Mouse (Mus musculus) MEL (cell line): Measurements from ENCODE around the gene Micall1. TPM values are rescaled to one million over a fixed set of nuclear protein-coding genes. Genes with fewer than 3 reads are reported as not detected.
A peak's percentile ranks its signal among the peaks of the same experiment; 100 is the strongest.

ENCODE experiments used
- DNase-seq: peaks from one replicate; pipeline ENCODE4 v3.0.0; 2011; ENCODE audit warnings: low read depth, low spot score
- H3K27ac ChIP-seq: 2 replicates; pipeline ENCODE4 v1.5.1; 2012; ENCODE audit warnings: low read depth, mild to moderate bottlenecking, control low read depth, low read length, moderate library complexity; ENCODE audit not compliant: control insufficient read depth
- H3K27me3 ChIP-seq, 2 experiments: fragments of 150-350 bp in 1 of 2; sonication (generic) in 1 of 2; 2 replicates each; pipeline ENCODE4 v1.6.1; 2012; ENCODE audit warnings: low read length in 2 of 2, mild to moderate bottlenecking in 2 of 2, improper control_type of control experiment in 1 of 2, moderate library complexity in 1 of 2; ENCODE audit not compliant: insufficient read depth in 2 of 2, control insufficient read depth in 1 of 2
- H3K36me3 ChIP-seq, 2 experiments: 2 replicates each; pipeline ENCODE4 v1.6.1; 2012 to 2014; ENCODE audit warnings: low read length in 2 of 2, improper control_type of control experiment in 1 of 2, inconsistent platforms in 1 of 2, mild to moderate bottlenecking in 1 of 2; ENCODE audit not compliant: insufficient read depth in 2 of 2, control insufficient read depth in 1 of 2
- H3K4me1 ChIP-seq, 2 experiments: fragments of 150-350 bp in 1 of 2; sonication (generic) in 1 of 2; 2 replicates each; pipeline ENCODE4 v1.6.1; 2012; ENCODE audit warnings: low read length in 2 of 2, improper control_type of control experiment in 1 of 2, mild to moderate bottlenecking in 1 of 2; ENCODE audit not compliant: insufficient read depth in 2 of 2, control insufficient read depth in 1 of 2
- H3K4me3 ChIP-seq, 2 experiments: fragments of 150-350 bp in 1 of 2; sonication (generic) in 1 of 2; 2 replicates each; pipeline ENCODE4 v1.5.1; 2012; ENCODE audit warnings: low read depth in 2 of 2, low read length in 2 of 2, mild to moderate bottlenecking in 2 of 2, moderate library complexity in 2 of 2, control low read depth in 1 of 2, improper control_type of control experiment in 1 of 2; ENCODE audit not compliant: control insufficient read depth in 1 of 2, insufficient read depth in 1 of 2
- H3K79me2 ChIP-seq: 2 replicates; pipeline ENCODE4 v1.6.1; 2012; ENCODE audit warnings: mild to moderate bottlenecking, low read length, moderate library complexity; ENCODE audit not compliant: control insufficient read depth, poor library complexity, insufficient read depth
- H3K9ac ChIP-seq: 2 replicates; pipeline ENCODE4 v1.6.1; 2012; ENCODE audit warnings: low read depth, mild to moderate bottlenecking, control low read depth, low read length, moderate library complexity; ENCODE audit not compliant: control insufficient read depth, poor library complexity, severe bottlenecking
- H3K9me3 ChIP-seq: fragments of 150-350 bp; sonication (generic); replicated peaks from 2 replicates; pipeline ENCODE4 v1.6.1; 2012; ENCODE audit warnings: mild to moderate bottlenecking, low read length, improper control_type of control experiment, moderate library complexity; ENCODE audit not compliant: insufficient read depth
- BHLHE40 ChIP-seq: IDR thresholded peaks from 2 replicates; pipeline ENCODE4 v1.6.1; 2012; ENCODE audit warnings: low read depth, mild to moderate bottlenecking, inconsistent platforms, low read length, improper control_type of control experiment, borderline replicate concordance
- CHD1 ChIP-seq: IDR thresholded peaks from 2 replicates; pipeline ENCODE4 v1.6.1; 2012; ENCODE audit warnings: low read depth, mild to moderate bottlenecking, inconsistent platforms, low read length, improper control_type of control experiment
- CHD2 ChIP-seq: IDR thresholded peaks from 2 replicates; pipeline ENCODE4 v1.6.1; 2011; ENCODE audit warnings: low read length, improper control_type of control experiment
- CTCF ChIP-seq, 3 experiments: IDR thresholded peaks in 2 of 3; conservative IDR thresholded peaks in 1 of 3; 2 replicates each; pipeline ENCODE4 v1.5.1; 2011 to 2012; ENCODE audit warnings: low read length in 3 of 3, low read depth in 2 of 3, mild to moderate bottlenecking in 2 of 3, improper control_type of control experiment in 1 of 3, inconsistent platforms in 1 of 3, mixed read lengths in 1 of 3, moderate library complexity in 1 of 3; ENCODE audit not compliant: control insufficient read depth in 1 of 3, insufficient read depth in 1 of 3, poor library complexity in 1 of 3, severe bottlenecking in 1 of 3
- E2F4 ChIP-seq: IDR thresholded peaks from 2 replicates; pipeline ENCODE4 v1.6.1; 2011; ENCODE audit warnings: low read depth, low read length, improper control_type of control experiment, borderline replicate concordance
- ELF1 ChIP-seq: IDR thresholded peaks from 2 replicates; pipeline ENCODE4 v1.6.1; 2014; ENCODE audit warnings: low read depth, mild to moderate bottlenecking, inconsistent platforms, low read length, improper control_type of control experiment, moderate library complexity
- EP300 ChIP-seq, 2 experiments: IDR thresholded peaks; 2 replicates each; pipeline ENCODE4 v1.6.1; 2011; ENCODE audit warnings: improper control_type of control experiment in 2 of 2, low read length in 2 of 2, low read depth in 1 of 2, mild to moderate bottlenecking in 1 of 2
- ETS1 ChIP-seq: IDR thresholded peaks from 2 replicates; pipeline ENCODE4 v1.6.1; 2012; ENCODE audit warnings: low read depth, mild to moderate bottlenecking, inconsistent platforms, low read length, improper control_type of control experiment, moderate library complexity
- GABPA ChIP-seq: IDR thresholded peaks from 2 replicates; pipeline ENCODE4 v1.6.1; 2012; ENCODE audit warnings: low read depth, mild to moderate bottlenecking, inconsistent platforms, low read length, improper control_type of control experiment, moderate library complexity
- GATA1 ChIP-seq: IDR thresholded peaks from 2 replicates; pipeline ENCODE4 v1.6.1; 2011; ENCODE audit warnings: low read depth, low read length, improper control_type of control experiment
- HCFC1 ChIP-seq: IDR thresholded peaks from 2 replicates; pipeline ENCODE4 v1.6.1; 2012; ENCODE audit warnings: low read depth, mild to moderate bottlenecking, inconsistent platforms, low read length, improper control_type of control experiment, moderate library complexity
- KAT2A ChIP-seq: conservative IDR thresholded peaks from 2 replicates; pipeline ENCODE4 v1.6.1; 2012; ENCODE audit warnings: low read depth, low read length, improper control_type of control experiment, inconsistent platforms
- MAFK ChIP-seq: IDR thresholded peaks from 2 replicates; pipeline ENCODE4 v1.6.1; 2011; ENCODE audit warnings: low read depth, mild to moderate bottlenecking, low read length, improper control_type of control experiment, borderline replicate concordance
- MAX ChIP-seq: IDR thresholded peaks from 2 replicates; pipeline ENCODE4 v1.6.1; 2011; ENCODE audit warnings: low read length, improper control_type of control experiment
- MAZ ChIP-seq: IDR thresholded peaks from 2 replicates; pipeline ENCODE4 v1.6.1; 2012; ENCODE audit warnings: low read depth, mild to moderate bottlenecking, inconsistent platforms, low read length, improper control_type of control experiment
- MYB ChIP-seq: IDR thresholded peaks from 2 replicates; pipeline ENCODE4 v1.6.1; 2011; ENCODE audit warnings: mild to moderate bottlenecking, low read depth, low read length, improper control_type of control experiment
- NELFE ChIP-seq: IDR thresholded peaks from 2 replicates; pipeline ENCODE4 v1.6.1; 2011; ENCODE audit warnings: low read depth, low read length, improper control_type of control experiment
- NRF1 ChIP-seq: IDR thresholded peaks from 2 replicates; pipeline ENCODE4 v1.6.1; 2014; ENCODE audit warnings: low read depth, mild to moderate bottlenecking, inconsistent platforms, low read length, improper control_type of control experiment, moderate library complexity; ENCODE audit not compliant: poor library complexity, insufficient read depth, severe bottlenecking
- POLR2A ChIP-seq, 2 experiments: IDR thresholded peaks; 2 replicates each; pipeline ENCODE4 v1.6.1; 2011 to 2012; ENCODE audit warnings: low read length in 2 of 2, mild to moderate bottlenecking in 2 of 2, control low read depth in 1 of 2, improper control_type of control experiment in 1 of 2, low read depth in 1 of 2, moderate library complexity in 1 of 2; ENCODE audit not compliant: control insufficient read depth in 1 of 2, insufficient read depth in 1 of 2, poor library complexity in 1 of 2
- POLR2AphosphoS2 ChIP-seq: IDR thresholded peaks from 2 replicates; pipeline ENCODE4 v1.6.1; 2011; ENCODE audit warnings: low read length, improper control_type of control experiment
- RAD21 ChIP-seq: IDR thresholded peaks from 2 replicates; pipeline ENCODE4 v1.6.1; 2011; ENCODE audit warnings: mild to moderate bottlenecking, low read depth, low read length, improper control_type of control experiment
- RCOR1 ChIP-seq: IDR thresholded peaks from 2 replicates; pipeline ENCODE4 v1.6.1; 2012; ENCODE audit warnings: low read depth, mild to moderate bottlenecking, inconsistent platforms, low read length, improper control_type of control experiment
- SMC3 ChIP-seq: IDR thresholded peaks from 2 replicates; pipeline ENCODE4 v1.6.1; 2011; ENCODE audit warnings: low read depth, low read length, improper control_type of control experiment
- TBP ChIP-seq: IDR thresholded peaks from 2 replicates; pipeline ENCODE4 v1.8.0; 2011; ENCODE audit warnings: low read depth, low read length, improper control_type of control experiment
- TCF12 ChIP-seq: IDR thresholded peaks from 2 replicates; pipeline ENCODE4 v1.6.1; 2014; ENCODE audit warnings: low read depth, mild to moderate bottlenecking, inconsistent platforms, low read length, improper control_type of control experiment, moderate library complexity
- UBTF ChIP-seq: IDR thresholded peaks from 2 replicates; pipeline ENCODE4 v1.6.1; 2012; ENCODE audit warnings: low read depth, mild to moderate bottlenecking, inconsistent platforms, low read length, improper control_type of control experiment, moderate library complexity, borderline replicate concordance; ENCODE audit not compliant: insufficient read depth
- USF1 ChIP-seq: IDR thresholded peaks from 2 replicates; pipeline ENCODE4 v1.6.1; 2014; ENCODE audit warnings: low read depth, mild to moderate bottlenecking, inconsistent platforms, low read length, improper control_type of control experiment, moderate library complexity
- USF2 ChIP-seq, 2 experiments: IDR thresholded peaks; 2 replicates each; pipeline ENCODE4 v1.6.1; 2011 to 2012; ENCODE audit warnings: improper control_type of control experiment in 2 of 2, low read length in 2 of 2, borderline replicate concordance in 1 of 2, inconsistent platforms in 1 of 2, low read depth in 1 of 2, mild to moderate bottlenecking in 1 of 2; ENCODE audit not compliant: insufficient read depth in 1 of 2
- ZC3H11A ChIP-seq: IDR thresholded peaks from 2 replicates; pipeline ENCODE4 v1.6.1; 2012; ENCODE audit warnings: low read depth, mild to moderate bottlenecking, inconsistent platforms, low read length, improper control_type of control experiment
- ZKSCAN1 ChIP-seq: IDR thresholded peaks from 2 replicates; pipeline ENCODE4 v1.6.1; 2012; ENCODE audit warnings: low read depth, mild to moderate bottlenecking, inconsistent platforms, low read length, improper control_type of control experiment, moderate library complexity
- polyA plus RNA-seq, 2 experiments: library from polyadenylated mRNA; stranded (reverse) in 1 of 2; unstranded in 1 of 2; fragments of >175 nt in 1 of 2; fragments of >200 nt in 1 of 2; gene quantifications; 2 replicates each; pipeline versions ENCODE4 v1.2.1 to v1.2.4; 2012; ENCODE audit warnings: low replicate concordance in 2 of 2, low read depth in 1 of 2; ENCODE audit not compliant: insufficient read length in 2 of 2, insufficient read depth in 1 of 2, missing spikeins in 1 of 2
- total RNA-seq: library from RNA; depleted of rRNA; stranded (reverse); fragments of 300-350 nt; gene quantifications from 2 replicates; pipeline ENCODE4 v1.2.3, GENCODE M21; 2012

The Micall1 gene
- total and polyA plus RNA-seq, 3 experiments, result 4.8 to 13.5 TPM; not detected in 1

DNA sequence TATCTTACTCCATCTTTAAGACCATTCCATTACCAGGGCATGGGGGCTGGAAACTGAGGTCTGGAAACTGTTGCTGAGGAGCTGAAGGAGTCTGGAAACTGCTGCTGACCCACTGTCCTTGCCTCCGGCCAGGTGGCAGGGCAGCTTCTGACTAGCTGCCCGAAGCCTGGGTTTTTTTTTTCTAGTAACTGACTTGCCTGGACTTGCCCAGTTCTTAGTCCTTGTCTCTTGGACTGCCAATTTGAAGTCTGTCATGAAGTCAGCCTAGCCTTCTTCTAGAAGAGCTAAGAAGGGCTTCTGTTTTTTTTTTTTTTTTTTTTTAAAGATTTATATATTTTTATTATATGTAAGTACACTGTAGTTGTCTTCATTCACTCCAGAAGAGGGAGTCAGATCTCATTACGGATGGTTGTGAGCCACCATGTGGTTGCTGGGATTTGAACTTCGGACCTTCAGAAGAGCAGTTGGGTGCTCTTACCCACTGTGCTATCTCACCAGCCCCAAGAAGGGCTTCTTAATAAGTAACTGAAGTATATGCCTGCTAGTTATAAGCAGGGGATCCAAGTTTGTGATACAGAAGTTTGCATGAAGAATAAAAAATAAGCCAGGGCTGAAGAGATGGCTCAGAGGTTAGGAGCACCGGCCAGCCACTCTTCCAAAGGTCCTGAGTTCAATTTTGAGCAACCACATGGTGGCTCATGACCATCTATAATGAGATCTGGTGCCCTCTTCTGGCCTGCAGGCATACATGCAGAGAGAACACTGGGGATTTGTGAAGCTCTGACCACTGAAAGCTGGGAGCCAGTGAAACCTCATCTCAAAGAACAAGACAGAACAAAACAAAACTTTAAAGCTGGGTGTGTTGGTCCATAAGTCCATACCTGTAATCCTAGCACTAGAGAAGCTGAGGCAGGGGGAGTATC, 37.3 kb upstream of the Micall1 start (continued):
- TF ChIP-seq RAD21, result peak; percentile 53
- peak; percentile 36 to 68 (median 39); a peak in 5 of 6 replicates for TF ChIP-seq CTCF (IDR thresholded peaks at IDR 0.05 in 2 of 3, conservative IDR thresholded peaks at IDR 0.05 in 1 of 3; ENCODE audit: control insufficient read depth in 1 of 3, insufficient read depth in 1 of 3, low read depth in 2 of 3, low read length in 3 of 3, poor library complexity in 1 of 3, severe bottlenecking in 1 of 3)
- TF ChIP-seq POLR2AphosphoS2, result no peak
- no peak for TF ChIP-seq USF2 (IDR thresholded peaks at IDR 0.05; ENCODE audit: borderline replicate concordance in 1 of 2, insufficient read depth in 1 of 2, low read depth in 1 of 2, low read length in 2 of 2)
- no peak for TF ChIP-seq HCFC1
- no peak for TF ChIP-seq ETS1
- TF ChIP-seq NELFE, result no peak
- TF ChIP-seq TBP, result peak; percentile 69
- TF ChIP-seq BHLHE40, result no peak
- TF ChIP-seq ZC3H11A, result peak; percentile 47
- TF ChIP-seq MAFK, result no peak
- no peak for TF ChIP-seq NRF1
- no peak for TF ChIP-seq CHD1
- TF ChIP-seq TCF12, result no peak
- TF ChIP-seq MAX, result no peak
- TF ChIP-seq EP300 (IDR thresholded peaks at IDR 0.05; ENCODE audit: low read depth in 1 of 2, low read length in 2 of 2), result no peak
- TF ChIP-seq MAZ, result no peak
- peak; percentile 53 for TF ChIP-seq SMC3

DNA sequence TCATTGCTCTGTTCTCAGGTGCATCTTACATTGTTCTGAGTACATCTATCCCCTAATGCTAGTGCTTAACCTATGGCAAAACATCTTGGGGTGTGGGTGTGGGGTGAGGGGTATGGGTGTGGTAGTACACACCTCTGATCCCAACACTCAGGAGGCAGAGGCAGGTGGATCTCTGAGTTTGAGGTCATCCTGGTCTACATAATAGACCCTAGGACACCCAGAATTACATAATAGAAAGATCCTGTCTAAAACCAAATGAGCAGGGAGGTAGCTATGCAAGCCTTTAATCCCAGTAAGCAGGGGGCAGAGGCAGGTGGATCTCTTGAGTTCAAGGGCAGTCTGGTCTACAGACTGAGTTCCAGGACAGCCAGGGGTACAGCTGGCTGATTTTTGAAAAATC, 34.9 kb upstream of the Micall1 start:
- Histone ChIP-seq H3K4me1 (peaks cover under 1 to 26% of the 10 kb centered on the region in 2 experiments), H3K9ac (no peak overlapping the region), H3K27me3 (no peaks in the 10 kb centered on the region), H3K27ac (no peak overlapping the region), H3K9me3 (no peaks in the 10 kb centered on the region), H3K36me3 (peaks cover 8 to 17% of the 10 kb centered on the region in 2 experiments), H3K4me3 (no peak overlapping the region), H3K79me2 (peaks cover 29% of the 10 kb centered on the region)
- no peak for DNase-seq
- TF ChIP-seq GATA1, result no peak
- no peak for TF ChIP-seq KAT2A
- TF ChIP-seq EP300 (IDR thresholded peaks at IDR 0.05; ENCODE audit: low read depth in 1 of 2, low read length in 2 of 2), result no peak
- no peak for TF ChIP-seq E2F4
- no peak for TF ChIP-seq CTCF (IDR thresholded peaks at IDR 0.05 in 2 of 3, conservative IDR thresholded peaks at IDR 0.05 in 1 of 3; ENCODE audit: control insufficient read depth in 1 of 3, insufficient read depth in 1 of 3, low read depth in 2 of 3, low read length in 3 of 3, poor library complexity in 1 of 3, severe bottlenecking in 1 of 3)
- no peak for TF ChIP-seq MYB
- TF ChIP-seq POLR2AphosphoS2, result no peak
- TF ChIP-seq USF1, result no peak
- no peak for TF ChIP-seq TCF12
- TF ChIP-seq RCOR1, result no peak
- TF ChIP-seq CHD1, result no peak
- TF ChIP-seq ZKSCAN1, result no peak
- no peak for TF ChIP-seq GABPA
- TF ChIP-seq RAD21, result no peak
- no peak for TF ChIP-seq POLR2A (IDR thresholded peaks at IDR 0.05; ENCODE audit: control insufficient read depth in 1 of 2, insufficient read depth in 1 of 2, low read depth in 1 of 2, low read length in 2 of 2, poor library complexity in 1 of 2)
- no peak for TF ChIP-seq CHD2
- no peak for TF ChIP-seq TBP
- TF ChIP-seq MAFK, result no peak
- no peak for TF ChIP-seq UBTF
- no peak for TF ChIP-seq ELF1
